Mouse (Mus musculus): ENCODE data around the gene Ap4b1. TPM values are rescaled to one million over a fixed set of nuclear protein-coding genes. Genes with fewer than 3 reads are reported as not detected.
"Not testable (repeated sequence)": the region's sequence is repeated elsewhere in the genome, so short reads cannot be mapped to it uniquely, and the experiment has no call there.

Ap4b1 gene
- total RNA-seq, 2 experiments from 2014 or later, result 12.7 to 13.9 TPM

- DNase-seq; intact Hi-C loops (cut with DNase I): not testable (repeated sequence)
These were observed 17.3 kb upstream of the Ap4b1 start for GRCm38 (mm10) chr3:103792111-103792406.

GRCm38 (mm10) chr3:103792566-103792965 is 16.8 kb upstream of the Ap4b1 start:
- DNase-seq, result no peak

GRCm38 (mm10) chr3:103796389-103796788 is 12.9 kb upstream of the Ap4b1 start:
- DNase-seq, result no peak
- intact Hi-C loops (cut with DNase I), result no loop called here

More at GRCm38 (mm10) chr3:103792566-103792965, 16.8 kb upstream of the Ap4b1 start:
- intact Hi-C loops (cut with DNase I), result no loop called here

GRCm38 (mm10) chr3:103799507-103799906 is 9.8 kb upstream of the Ap4b1 start:
- intact Hi-C loops (cut with DNase I), result no loop called here

GRCm38 (mm10) chr3:103801631-103802531 is 7.4 kb upstream of the Ap4b1 start:
- DNase-seq, result peak; percentile 84 to 85
- intact Hi-C loops (cut with DNase I), result no loop called here

More at GRCm38 (mm10) chr3:103799507-103799906, 9.8 kb upstream of the Ap4b1 start:
- DNase-seq, result no peak

- no peak for DNase-seq
- intact Hi-C loops (cut with DNase I), result no loop called here
These were observed 6.5 kb upstream of the Ap4b1 start for GRCm38 (mm10) chr3:103802861-103803260.

- DNase-seq, result no peak
- intact Hi-C loops (cut with DNase I), result loop anchor here (5.0 kb wide), 1 partner anchor 33 kb away; no protein-coding TSS in a partner anchor
These were observed 3.6 kb upstream of the Ap4b1 start for GRCm38 (mm10) chr3:103805671-103806070.

- DNase-seq, result no peak
- intact Hi-C loops (cut with DNase I), result loop anchor here (1.0 to 5.0 kb wide), 3 partner anchors 18 to 78 kb away; partner anchors contain the start of gene Hipk1
These were observed 455 bp downstream of the Ap4b1 start for GRCm38 (mm10) chr3:103809799-103810150.

GRCm38 (mm10) chr3:103810967-103811366 is 1.6 kb downstream of the Ap4b1 start:
- intact Hi-C loops (cut with DNase I), result loop anchor here (5.0 kb wide), 1 partner anchor 76 kb away; no protein-coding TSS in a partner anchor
- no peak for DNase-seq

- no peak for DNase-seq
- intact Hi-C loops (cut with DNase I), result loop anchor here (5.0 kb wide), 1 partner anchor 60 kb away; no protein-coding TSS in a partner anchor
These were observed 18.2 kb downstream of the Ap4b1 start for GRCm38 (mm10) chr3:103827548-103827947.

- no peak for DNase-seq
- intact Hi-C loops (cut with DNase I), result loop anchor here (5.0 kb wide), 1 partner anchor 58 kb away; no protein-coding TSS in a partner anchor
These were observed 19.7 kb downstream of the Ap4b1 start for GRCm38 (mm10) chr3:103829036-103829435.

GRCm38 (mm10) chr3:103830681-103831080 is 21.4 kb downstream of the Ap4b1 start:
- intact Hi-C loops (cut with DNase I); DNase-seq: not testable (repeated sequence)

GRCm38 (mm10) chr3:103831146-103831545 is 21.8 kb downstream of the Ap4b1 start:
- DNase-seq, result no peak
- intact Hi-C loops (cut with DNase I), result no loop called here

- intact Hi-C loops (cut with DNase I), result no loop called here
- no peak for DNase-seq
These were observed 23.1 kb downstream of the Ap4b1 start, which contains the start of gene Bcl2l15 for GRCm38 (mm10) chr3:103832426-103832825. Gene Bcl2l15, plus strand, starts transcription at chr3:103832601.

GRCm38 (mm10) chr3:103834001-103834400 is 24.7 kb downstream of the Ap4b1 start:
- intact Hi-C loops (cut with DNase I), result no loop called here
- no peak for DNase-seq

GRCm38 (mm10) chr3:103835272-103835950 is 26.1 kb downstream of the Ap4b1 start:
- DNase-seq, result no peak

GRCm38 (mm10) chr3:103835951-103836310 is 26.6 kb downstream of the Ap4b1 start:
- no peak for DNase-seq
- intact Hi-C loops (cut with DNase I), result no loop called here

More at GRCm38 (mm10) chr3:103835272-103835950, 26.1 kb downstream of the Ap4b1 start:
- intact Hi-C loops (cut with DNase I), result no loop called here

GRCm38 (mm10) chr3:103836453-103836852 is 27.1 kb downstream of the Ap4b1 start:
- no peak for DNase-seq
- intact Hi-C loops (cut with DNase I), result no loop called here

- intact Hi-C loops (cut with DNase I), result no loop called here
- no peak for DNase-seq
These were observed 30.4 kb downstream of the Ap4b1 start for GRCm38 (mm10) chr3:103839711-103840110.

- intact Hi-C loops (cut with DNase I); DNase-seq: not testable (repeated sequence)
These were observed 30.9 kb downstream of the Ap4b1 start for GRCm38 (mm10) chr3:103840195-103840594.

- DNase-seq; intact Hi-C loops (cut with DNase I): not testable (repeated sequence)
These were observed 31.6 kb downstream of the Ap4b1 start for GRCm38 (mm10) chr3:103840946-103841345.

Measured in heart, postnatal 14 days (tissue).